Mouse (Mus musculus): ENCODE data around the gene Cotl1. TPM values are rescaled to one million over a fixed set of nuclear protein-coding genes. Genes with fewer than 3 reads are reported as not detected.

The Cotl1 gene
- polyA plus RNA-seq, 1 experiment from 2014 or later: 262 TPM

GRCm38 (mm10) chr8:119832931-119833330 is 7.4 kb downstream of the Cotl1 start:
- Histone ChIP-seq H3K4me1 (ENCODE audit: control insufficient read depth, insufficient read depth, low read length) (peaks cover 81% of the 10 kb centered on the region), H3K4me2 (ENCODE audit: low read depth, low read length) (0 out of 2 replicates have a peak overlapping the region, but pooled peaks have one; percentile 28)
- 34% methylated on average over 5 of the region's 5 CpGs for WGBS

GRCm38 (mm10) chr8:119832101-119832617 is 8.2 kb downstream of the Cotl1 start:
- H3K9ac ChIP-seq (ENCODE audit: low read depth, low read length): peak overlapping the region; percentile 49
- H3K4me1 ChIP-seq (ENCODE audit: control insufficient read depth, insufficient read depth, low read length): peaks cover 81% of the 10 kb centered on the region
- peak; percentile 21 for ATAC-seq
- 0 out of 2 replicates have a peak overlapping the region, but pooled peaks have one; percentile 2 for H3K4me3 ChIP-seq (ENCODE audit: low read length)
- WGBS: 28% methylated on average over 7 of the region's 7 CpGs
- H3K9me3 ChIP-seq (ENCODE audit: control insufficient read depth, low read length): no peaks in the 10 kb centered on the region
- peak overlapping the region; percentile 28 for H3K4me2 ChIP-seq (ENCODE audit: low read depth, low read length)
- H3K27ac ChIP-seq (ENCODE audit: low read length): peak overlapping the region; percentile 81
- no peaks in the 10 kb centered on the region for H3K36me3 ChIP-seq (ENCODE audit: control insufficient read depth, insufficient read depth, low read length)
- H3K27me3 ChIP-seq (replicated peaks; ENCODE audit: control insufficient read depth, insufficient read depth, low read length): no peaks in the 10 kb centered on the region

More at GRCm38 (mm10) chr8:119832931-119833330, 7.4 kb downstream of the Cotl1 start:
- H3K9ac ChIP-seq (ENCODE audit: low read depth, low read length): peak overlapping the region; percentile 41; the same call in 1 of the 2 replicates
- H3K36me3 ChIP-seq (ENCODE audit: control insufficient read depth, insufficient read depth, low read length): no peaks in the 10 kb centered on the region
- H3K27me3 ChIP-seq (replicated peaks; ENCODE audit: control insufficient read depth, insufficient read depth, low read length): no peaks in the 10 kb centered on the region
- no peak overlapping the region for H3K4me3 ChIP-seq (ENCODE audit: low read length)
- ATAC-seq: no peak
- peak overlapping the region; percentile 81 for H3K27ac ChIP-seq (ENCODE audit: low read length)
- H3K9me3 ChIP-seq (ENCODE audit: control insufficient read depth, low read length): no peaks in the 10 kb centered on the region

GRCm38 (mm10) chr8:119831336-119831995 is 8.9 kb downstream of the Cotl1 start:
- 21% methylated on average over 20 of the region's 20 CpGs for WGBS
- peaks cover 82% of the 10 kb centered on the region for H3K4me1 ChIP-seq (ENCODE audit: control insufficient read depth, insufficient read depth, low read length)
- H3K9me3 ChIP-seq (ENCODE audit: control insufficient read depth, low read length): no peaks in the 10 kb centered on the region
- no peaks in the 10 kb centered on the region for H3K36me3 ChIP-seq (ENCODE audit: control insufficient read depth, insufficient read depth, low read length)
- no peaks in the 10 kb centered on the region for H3K27me3 ChIP-seq (replicated peaks; ENCODE audit: control insufficient read depth, insufficient read depth, low read length)
- H3K9ac ChIP-seq (ENCODE audit: low read depth, low read length): peak overlapping the region; percentile 49; the same call in 1 of the 2 replicates
- ATAC-seq: peak; percentile 83
- peak overlapping the region; percentile 28 for H3K4me2 ChIP-seq (ENCODE audit: low read depth, low read length)
- H3K4me3 ChIP-seq (ENCODE audit: low read length): 0 out of 2 replicates have a peak overlapping the region, but pooled peaks have one; percentile 2
- peak overlapping the region; percentile 81 for H3K27ac ChIP-seq (ENCODE audit: low read length)

GRCm38 (mm10) chr8:119830589-119830988 is 9.8 kb downstream of the Cotl1 start:
- 46% methylated on average over 7 of the region's 7 CpGs for WGBS
- Histone ChIP-seq H3K4me1 (ENCODE audit: control insufficient read depth, insufficient read depth, low read length) (peaks cover 78% of the 10 kb centered on the region), H3K27me3 (replicated peaks; ENCODE audit: control insufficient read depth, insufficient read depth, low read length) (no peaks in the 10 kb centered on the region), H3K36me3 (ENCODE audit: control insufficient read depth, insufficient read depth, low read length) (no peaks in the 10 kb centered on the region), H3K4me3 (ENCODE audit: low read length) (no peak overlapping the region), H3K4me2 (ENCODE audit: low read depth, low read length) (no peak overlapping the region), H3K9ac (ENCODE audit: low read depth, low read length) (no peak overlapping the region), H3K27ac (ENCODE audit: low read length) (peak overlapping the region; percentile 81; the same call in 1 of the 2 replicates), H3K9me3 (ENCODE audit: control insufficient read depth, low read length) (no peaks in the 10 kb centered on the region)
- ATAC-seq: no peak

- Histone ChIP-seq H3K4me2 (ENCODE audit: low read depth, low read length) (no peak overlapping the region; the same call in 1 of the 2 replicates), H3K27me3 (replicated peaks; ENCODE audit: control insufficient read depth, insufficient read depth, low read length) (no peaks in the 10 kb centered on the region), H3K27ac (ENCODE audit: low read length) (peak overlapping the region; percentile 34; the same call in 1 of the 2 replicates), H3K4me3 (ENCODE audit: low read length) (no peak overlapping the region), H3K9ac (ENCODE audit: low read depth, low read length) (no peak overlapping the region), H3K4me1 (ENCODE audit: control insufficient read depth, insufficient read depth, low read length) (peaks cover 81% of the 10 kb centered on the region), H3K9me3 (ENCODE audit: control insufficient read depth, low read length) (no peaks in the 10 kb centered on the region), H3K36me3 (ENCODE audit: control insufficient read depth, insufficient read depth, low read length) (no peaks in the 10 kb centered on the region)
- ATAC-seq: no peak
- 56% methylated on average over 16 of the region's 16 CpGs for WGBS
Measured at GRCm38 (mm10) chr8:119829870-119830580, 10.3 kb downstream of the Cotl1 start.

- Histone ChIP-seq H3K4me3 (ENCODE audit: low read length) (no peak overlapping the region), H3K36me3 (ENCODE audit: control insufficient read depth, insufficient read depth, low read length) (no peaks in the 10 kb centered on the region), H3K27me3 (replicated peaks; ENCODE audit: control insufficient read depth, insufficient read depth, low read length) (no peaks in the 10 kb centered on the region), H3K27ac (ENCODE audit: low read length) (no peak overlapping the region), H3K9me3 (ENCODE audit: control insufficient read depth, low read length) (no peaks in the 10 kb centered on the region), H3K4me1 (ENCODE audit: control insufficient read depth, insufficient read depth, low read length) (peaks cover 86% of the 10 kb centered on the region), H3K9ac (ENCODE audit: low read depth, low read length) (no peak overlapping the region), H3K4me2 (ENCODE audit: low read depth, low read length) (no peak overlapping the region)
- ATAC-seq: no peak
- WGBS: 66% methylated on average over 13 of the region's 13 CpGs
Measured at GRCm38 (mm10) chr8:119829420-119829819, 10.9 kb downstream of the Cotl1 start.

- no peaks in the 10 kb centered on the region for H3K27me3 ChIP-seq (replicated peaks; ENCODE audit: control insufficient read depth, insufficient read depth, low read length)
- H3K4me3 ChIP-seq (ENCODE audit: low read length): no peak overlapping the region
- 64% methylated on average over 10 of the region's 10 CpGs for WGBS
- ATAC-seq: no peak
- H3K4me2 ChIP-seq (ENCODE audit: low read depth, low read length): no peak overlapping the region
- H3K9me3 ChIP-seq (ENCODE audit: control insufficient read depth, low read length): no peaks in the 10 kb centered on the region
- no peak overlapping the region for H3K9ac ChIP-seq (ENCODE audit: low read depth, low read length)
- no peaks in the 10 kb centered on the region for H3K36me3 ChIP-seq (ENCODE audit: control insufficient read depth, insufficient read depth, low read length)
- H3K27ac ChIP-seq (ENCODE audit: low read length): no peak overlapping the region
- H3K4me1 ChIP-seq (ENCODE audit: control insufficient read depth, insufficient read depth, low read length): peaks cover 86% of the 10 kb centered on the region
Measured at GRCm38 (mm10) chr8:119829015-119829414, 11.3 kb downstream of the Cotl1 start.

GRCm38 (mm10) chr8:119827721-119828153 is 12.6 kb downstream of the Cotl1 start:
- WGBS: 29% methylated on average over 4 of the region's 4 CpGs
- no peak for ATAC-seq
- Histone ChIP-seq H3K36me3 (ENCODE audit: control insufficient read depth, insufficient read depth, low read length) (no peaks in the 10 kb centered on the region), H3K9ac (ENCODE audit: low read depth, low read length) (peak overlapping the region; percentile 21; the same call in 1 of the 2 replicates), H3K4me3 (ENCODE audit: low read length) (no peak overlapping the region), H3K27me3 (replicated peaks; ENCODE audit: control insufficient read depth, insufficient read depth, low read length) (no peaks in the 10 kb centered on the region), H3K4me2 (ENCODE audit: low read depth, low read length) (no peak overlapping the region), H3K27ac (ENCODE audit: low read length) (peak overlapping the region; percentile 30; the same call in 1 of the 2 replicates), H3K9me3 (ENCODE audit: control insufficient read depth, low read length) (no peaks in the 10 kb centered on the region), H3K4me1 (ENCODE audit: control insufficient read depth, insufficient read depth, low read length) (peaks cover 73% of the 10 kb centered on the region)

GRCm38 (mm10) chr8:119826982-119827381 is 13.4 kb downstream of the Cotl1 start:
- H3K4me2 ChIP-seq (ENCODE audit: low read depth, low read length): no peak overlapping the region
- no peak overlapping the region for H3K27ac ChIP-seq (ENCODE audit: low read length)
- no peak for ATAC-seq
- no peaks in the 10 kb centered on the region for H3K9me3 ChIP-seq (ENCODE audit: control insufficient read depth, low read length)
- H3K4me1 ChIP-seq (ENCODE audit: control insufficient read depth, insufficient read depth, low read length): peaks cover 65% of the 10 kb centered on the region
- H3K36me3 ChIP-seq (ENCODE audit: control insufficient read depth, insufficient read depth, low read length): no peaks in the 10 kb centered on the region
- 0 out of 2 replicates have a peak overlapping the region, but pooled peaks have one; percentile 6 for H3K9ac ChIP-seq (ENCODE audit: low read depth, low read length)
- no peak overlapping the region for H3K4me3 ChIP-seq (ENCODE audit: low read length)
- H3K27me3 ChIP-seq (replicated peaks; ENCODE audit: control insufficient read depth, insufficient read depth, low read length): no peaks in the 10 kb centered on the region
- WGBS: 65% methylated on average over 5 of the region's 5 CpGs

Data from intestine, embryonic 16.5 days (tissue).